Mouse (Mus musculus): ENCODE measurements at regions not wholly inside any gene's neighbourhood (a gene's known extent, or its start where the extent isn't known, plus 50 kb on each side); places are given as distances from the start of the nearest gene placed in this dataset.
"Not testable (repeated sequence)": the region's sequence is repeated elsewhere in the genome, so short reads cannot be mapped to it uniquely, and the experiment has no call there.

GRCm38 (mm10) chr7:125166881-125167351 lies 277.6 kb upstream of the Kdm8 start:
- no peak for DNase-seq (ENCODE audit: low spot score in 2 of 2)

GRCm38 (mm10) chr7:125167666-125168065 lies 276.8 kb upstream of the Kdm8 start:
- no peak for DNase-seq (ENCODE audit: low spot score in 2 of 2)

GRCm38 (mm10) chr7:125181548-125181947 lies 262.9 kb upstream of the Kdm8 start:
- DNase-seq (ENCODE audit: low spot score in 2 of 2): no peak

GRCm38 (mm10) chr7:125182266-125182665 lies 262.2 kb upstream of the Kdm8 start:
- DNase-seq (ENCODE audit: low spot score in 2 of 2): no peak

GRCm38 (mm10) chr7:125183011-125183410 lies 261.5 kb upstream of the Kdm8 start:
- not testable (repeated sequence) for DNase-seq (ENCODE audit: low spot score in 2 of 2)

GRCm38 (mm10) chr7:125185037-125185679 lies 259.3 kb upstream of the Kdm8 start:
- DNase-seq (ENCODE audit: low spot score in 2 of 2): no peak

GRCm38 (mm10) chr7:125187011-125187740 lies 257.3 kb upstream of the Kdm8 start:
- DNase-seq (ENCODE audit: low spot score in 2 of 2): no peak

GRCm38 (mm10) chr7:125188986-125189385 lies 255.5 kb upstream of the Kdm8 start:
- no peak for DNase-seq (ENCODE audit: low spot score in 2 of 2)

- DNase-seq (ENCODE audit: low spot score in 2 of 2): no peak
Measured at GRCm38 (mm10) chr7:125190067-125190466, 254.4 kb upstream of the Kdm8 start.

- DNase-seq (ENCODE audit: low spot score in 2 of 2): no peak
Measured at GRCm38 (mm10) chr7:125191313-125191712, 253.2 kb upstream of the Kdm8 start.

GRCm38 (mm10) chr7:125211346-125211973 lies 233.0 kb upstream of the Kdm8 start:
- no peak for DNase-seq (ENCODE audit: low spot score in 2 of 2)

- DNase-seq (ENCODE audit: low spot score in 2 of 2): no peak
Measured at GRCm38 (mm10) chr7:125214036-125214435, 230.4 kb upstream of the Kdm8 start.

GRCm38 (mm10) chr7:125217630-125218029 lies 226.8 kb upstream of the Kdm8 start:
- DNase-seq (ENCODE audit: low spot score in 2 of 2): no peak

GRCm38 (mm10) chr7:125222684-125223083 lies 221.8 kb upstream of the Kdm8 start:
- no peak for DNase-seq (ENCODE audit: low spot score in 2 of 2)

GRCm38 (mm10) chr7:125234911-125235310 lies 209.6 kb upstream of the Kdm8 start:
- no peak for DNase-seq (ENCODE audit: low spot score in 2 of 2)

- DNase-seq (ENCODE audit: low spot score in 2 of 2): no peak
Measured at GRCm38 (mm10) chr7:125237026-125237425, 207.4 kb upstream of the Kdm8 start.

GRCm38 (mm10) chr7:125243021-125243420 lies 201.5 kb upstream of the Kdm8 start:
- no peak for DNase-seq (ENCODE audit: low spot score in 2 of 2)

- no peak for DNase-seq (ENCODE audit: low spot score in 2 of 2)
Measured at GRCm38 (mm10) chr7:125248386-125248785, 196.1 kb upstream of the Kdm8 start.

- no peak for DNase-seq (ENCODE audit: low spot score in 2 of 2)
Measured at GRCm38 (mm10) chr7:125250385-125250784, 194.1 kb upstream of the Kdm8 start.

GRCm38 (mm10) chr7:125250970-125251585 lies 193.4 kb upstream of the Kdm8 start:
- DNase-seq (ENCODE audit: low spot score in 2 of 2): no peak

GRCm38 (mm10) chr7:125254302-125254701 lies 190.2 kb upstream of the Kdm8 start:
- no peak for DNase-seq (ENCODE audit: low spot score in 2 of 2)

GRCm38 (mm10) chr7:125259016-125259415 lies 185.5 kb upstream of the Kdm8 start:
- DNase-seq (ENCODE audit: low spot score in 2 of 2): no peak
